Mouse (Mus musculus): ENCODE data around the gene Ppp1r36. TPM values are rescaled to one million over a fixed set of nuclear protein-coding genes. Genes with fewer than 3 reads are reported as not detected.

Ppp1r36 gene
- polyA plus RNA-seq (2017; shearing (Covaris generic)): not detected

GRCm38 (mm10) chr12:76417433-76417854, at the start of gene Ppp1r36:
Gene Ppp1r36, plus strand, starts transcription at chr12:76417538.

DNA sequence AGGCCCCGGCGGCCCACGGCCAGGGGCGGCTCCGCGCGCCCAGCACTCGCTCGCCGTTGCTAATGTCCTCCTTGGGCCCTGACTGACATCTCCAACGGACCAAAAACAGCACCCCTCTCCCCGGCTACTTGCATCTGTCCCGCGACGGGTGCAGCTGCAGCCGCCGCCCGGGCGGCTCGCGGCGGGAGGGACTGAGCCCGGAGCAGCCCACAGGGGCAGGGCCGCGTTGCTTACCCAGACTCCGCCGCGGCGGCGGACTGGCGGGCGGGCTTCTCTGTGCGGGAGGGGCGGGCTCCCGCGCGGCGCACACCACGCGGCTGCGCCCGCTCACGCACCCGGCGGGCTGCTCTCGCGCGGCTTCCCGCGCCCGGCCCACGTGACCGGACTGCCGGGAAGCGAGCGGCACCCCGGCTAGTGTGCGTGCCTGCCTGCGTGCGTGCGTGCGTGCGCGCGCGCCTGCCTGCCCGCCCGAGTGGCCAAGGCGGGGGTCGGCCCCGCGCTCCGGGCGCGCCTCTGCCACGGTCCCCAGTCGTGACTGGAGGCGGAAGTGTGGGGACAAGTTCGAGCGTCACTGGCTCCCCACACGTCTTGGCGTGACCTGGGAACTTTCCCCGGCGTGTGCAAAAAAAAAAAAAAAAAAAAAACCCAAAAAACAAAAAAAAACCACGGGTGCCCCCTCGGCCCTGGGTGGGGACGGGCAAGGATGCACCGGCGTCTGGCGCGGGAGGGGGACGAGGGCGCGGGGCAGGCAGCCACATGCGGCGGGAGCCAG, 47.9 kb upstream of the Ppp1r36 start, which contains the start of gene Zbtb25:
TSS of gene Zbtb25 (minus strand) at position 397 of the 772 bp plus-strand sequence.

DNA sequence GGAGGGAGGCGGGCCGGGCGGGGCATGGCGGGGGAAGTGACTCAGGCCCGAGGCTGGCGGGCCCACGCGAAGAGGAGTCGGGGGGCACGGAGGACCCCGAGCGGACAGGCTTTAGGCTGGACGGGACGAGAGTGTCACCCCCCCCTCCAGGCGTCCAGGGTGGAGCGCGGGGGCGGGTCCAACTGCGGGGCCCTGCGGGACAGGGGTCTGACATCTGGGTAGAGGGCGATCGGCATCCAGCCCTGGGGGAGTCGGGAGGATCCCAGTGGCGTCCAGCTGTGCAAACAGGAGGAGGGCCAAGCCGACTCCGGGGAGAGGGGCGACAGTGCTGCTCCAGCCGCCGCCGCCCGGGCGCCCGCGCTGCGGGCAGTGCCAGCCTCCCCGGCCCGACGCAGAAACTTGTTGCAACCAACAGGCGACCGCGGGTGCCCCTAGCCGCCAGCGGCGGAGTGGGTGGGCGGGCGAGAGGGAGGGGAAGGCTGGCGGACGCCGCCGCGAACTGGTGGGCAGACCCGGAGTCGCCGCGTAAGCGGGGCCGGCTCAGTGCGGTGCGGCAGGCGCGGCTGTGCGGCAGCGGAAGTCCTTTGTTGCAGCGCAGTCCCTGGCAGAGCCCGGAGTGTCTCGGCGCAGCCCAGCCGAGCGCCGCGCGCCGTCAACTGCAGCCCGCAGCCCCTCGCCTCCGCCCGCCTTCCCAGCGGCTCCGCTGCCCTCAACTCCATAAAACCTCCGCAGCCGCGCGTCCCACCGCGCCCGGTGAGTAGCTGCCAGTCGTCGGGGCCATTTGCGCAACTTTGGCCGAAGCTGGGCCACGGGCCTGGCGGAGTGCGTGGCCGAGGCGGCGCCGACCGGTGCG, 47.1 kb upstream of the Ppp1r36 start, which contains the start of gene Zbtb1:
TSS of gene Zbtb1 (plus strand) at position 289 of the 853 bp plus-strand sequence.

GRCm38 (mm10) chr12:76403886-76404537, 13.3 kb upstream of the Ppp1r36 start, which contains the start of gene Hspa2:
Gene Hspa2, plus strand, starts transcription at chr12:76404176.

Other genes starting within 250 kb of the Ppp1r36 start
- gene Esr2, start 240.3 kb upstream of the Ppp1r36 start, polyA plus RNA-seq (2017; shearing (Covaris generic)): 0.09 TPM
- not detected for gene Tex21, start 170.8 kb upstream of the Ppp1r36 start, polyA plus RNA-seq (2017; shearing (Covaris generic))
- gene Mthfd1, start 162.2 kb upstream of the Ppp1r36 start, polyA plus RNA-seq (2017; shearing (Covaris generic)): 63.7 TPM
- 1.4 TPM for gene Akap5, start 92.6 kb upstream of the Ppp1r36 start, polyA plus RNA-seq (2017; shearing (Covaris generic))
- 13.7 TPM for gene Zbtb25, start 47.9 kb upstream of the Ppp1r36 start, polyA plus RNA-seq (2017; shearing (Covaris generic))
- 12.6 TPM for gene Zbtb1, start 47.3 kb upstream of the Ppp1r36 start, polyA plus RNA-seq (2017; shearing (Covaris generic))
- 2.6 TPM for gene Hspa2, start 13.4 kb upstream of the Ppp1r36 start, polyA plus RNA-seq (2017; shearing (Covaris generic))
- gene Plekhg3, start 113.4 kb downstream of the Ppp1r36 start, polyA plus RNA-seq (2017; shearing (Covaris generic)): 1.1 TPM